Mouse (Mus musculus): ENCODE measurements around the gene Cd163. TPM values are rescaled to one million over a fixed set of nuclear protein-coding genes. Genes with fewer than 3 reads are reported as not detected.

Cd163 gene
- polyA plus RNA-seq (2014; fragmentation: Nextera tagmentation; extraction: Ambion mirVana): not detected in 2 replicates

- Histone ChIP-seq H3K4me2 (no peak within 1 kb of the TSS), H3K36me3 (ENCODE audit: control insufficient read depth, insufficient read depth, low read length) (no peaks in the 10 kb centered on the region), H3K9ac (ENCODE audit: low read depth, low read length) (no peak within 1 kb of the TSS), H3K27me3 (replicated peaks; ENCODE audit: control insufficient read depth, insufficient read depth, low read length) (no peaks in the 10 kb centered on the region), H3K4me3 (ENCODE audit: low read depth, low read length) (no peak within 1 kb of the TSS), H3K27ac (ENCODE audit: low read depth, low read length) (no peak within 1 kb of the TSS), H3K9me3 (ENCODE audit: control insufficient read depth, low read length) (no peaks in the 10 kb centered on the region), H3K4me1 (replicated peaks; ENCODE audit: control insufficient read depth, insufficient read depth, low read length) (no peaks in the 10 kb centered on the region)
- 77% methylated on average over 4 of the region's 4 CpGs for WGBS
- DNase-seq (ENCODE audit: low spot score): no peak
- no peak for ATAC-seq (replicated peaks; ENCODE audit: low FRiP score)
Observed at GRCm38 (mm10) chr6:124304356-124304755, at the start of gene Cd163. TSS of gene Cd163 (plus strand) at chr6:124304656.

- 65% methylated on average over 6 of the region's 6 CpGs for WGBS
- DNase-seq (ENCODE audit: low spot score): no peak
- H3K4me1 ChIP-seq (replicated peaks; ENCODE audit: control insufficient read depth, insufficient read depth, low read length): no peaks in the 10 kb centered on the region
Observed at GRCm38 (mm10) chr6:124255721-124256470, 48.6 kb upstream of the Cd163 start.

GRCm38 (mm10) chr6:124260198-124260931, 44.1 kb upstream of the Cd163 start:
- DNase-seq (ENCODE audit: low spot score): peak; percentile 67
- Histone ChIP-seq H3K9me3 (ENCODE audit: control insufficient read depth, low read length) (no peaks in the 10 kb centered on the region), H3K4me3 (ENCODE audit: low read depth, low read length) (no peak overlapping the region), H3K27me3 (replicated peaks; ENCODE audit: control insufficient read depth, insufficient read depth, low read length) (no peaks in the 10 kb centered on the region), H3K4me1 (replicated peaks; ENCODE audit: control insufficient read depth, insufficient read depth, low read length) (no peaks in the 10 kb centered on the region), H3K9ac (ENCODE audit: low read depth, low read length) (no peak overlapping the region), H3K27ac (ENCODE audit: low read depth, low read length) (no peak overlapping the region), H3K4me2 (no peak overlapping the region), H3K36me3 (ENCODE audit: control insufficient read depth, insufficient read depth, low read length) (no peaks in the 10 kb centered on the region)
- WGBS: 23% methylated on average over 12 of the region's 14 CpGs
- peak; percentile 53; the same call in 1 of the 2 replicates for ATAC-seq (replicated peaks; ENCODE audit: low FRiP score)

More at GRCm38 (mm10) chr6:124255721-124256470, 48.6 kb upstream of the Cd163 start:
- Histone ChIP-seq H3K36me3 (ENCODE audit: control insufficient read depth, insufficient read depth, low read length) (no peaks in the 10 kb centered on the region), H3K4me2 (no peak overlapping the region), H3K27me3 (replicated peaks; ENCODE audit: control insufficient read depth, insufficient read depth, low read length) (no peaks in the 10 kb centered on the region), H3K9me3 (ENCODE audit: control insufficient read depth, low read length) (no peaks in the 10 kb centered on the region), H3K9ac (ENCODE audit: low read depth, low read length) (no peak overlapping the region), H3K4me3 (ENCODE audit: low read depth, low read length) (no peak overlapping the region), H3K27ac (ENCODE audit: low read depth, low read length) (no peak overlapping the region)
- no peak for ATAC-seq (replicated peaks; ENCODE audit: low FRiP score)

GRCm38 (mm10) chr6:124262696-124263095, 41.8 kb upstream of the Cd163 start:
- 0% methylated on average over 3 of the region's 3 CpGs for WGBS
- no peaks in the 10 kb centered on the region for H3K36me3 ChIP-seq (ENCODE audit: control insufficient read depth, insufficient read depth, low read length)
- no peaks in the 10 kb centered on the region for H3K4me1 ChIP-seq (replicated peaks; ENCODE audit: control insufficient read depth, insufficient read depth, low read length)
- H3K4me3 ChIP-seq (ENCODE audit: low read depth, low read length): no peak overlapping the region
- DNase-seq (ENCODE audit: low spot score) (peak; percentile 51), ATAC-seq (replicated peaks; ENCODE audit: low FRiP score) (peak; percentile 77)
- H3K4me2 ChIP-seq: no peak overlapping the region
- no peaks in the 10 kb centered on the region for H3K9me3 ChIP-seq (ENCODE audit: control insufficient read depth, low read length)
- H3K9ac ChIP-seq (ENCODE audit: low read depth, low read length): no peak overlapping the region
- H3K27me3 ChIP-seq (replicated peaks; ENCODE audit: control insufficient read depth, insufficient read depth, low read length): no peaks in the 10 kb centered on the region
- H3K27ac ChIP-seq (ENCODE audit: low read depth, low read length): no peak overlapping the region

GRCm38 (mm10) chr6:124273231-124273880, 31.1 kb upstream of the Cd163 start:
- Histone ChIP-seq H3K9ac (ENCODE audit: low read depth, low read length) (no peak overlapping the region), H3K4me3 (ENCODE audit: low read depth, low read length) (no peak overlapping the region), H3K27me3 (replicated peaks; ENCODE audit: control insufficient read depth, insufficient read depth, low read length) (no peaks in the 10 kb centered on the region), H3K4me2 (no peak overlapping the region), H3K4me1 (replicated peaks; ENCODE audit: control insufficient read depth, insufficient read depth, low read length) (no peaks in the 10 kb centered on the region), H3K9me3 (ENCODE audit: control insufficient read depth, low read length) (no peaks in the 10 kb centered on the region), H3K27ac (ENCODE audit: low read depth, low read length) (no peak overlapping the region), H3K36me3 (ENCODE audit: control insufficient read depth, insufficient read depth, low read length) (no peaks in the 10 kb centered on the region)
- WGBS: 42% methylated on average over 5 of the region's 5 CpGs
- ATAC-seq (replicated peaks; ENCODE audit: low FRiP score): no peak; the same call in 1 of the 2 replicates
- DNase-seq (ENCODE audit: low spot score): no peak

- H3K27ac ChIP-seq (ENCODE audit: low read depth, low read length): no peak overlapping the region
- H3K4me3 ChIP-seq (ENCODE audit: low read depth, low read length): no peak overlapping the region
- ATAC-seq (replicated peaks; ENCODE audit: low FRiP score): no peak
- H3K36me3 ChIP-seq (ENCODE audit: control insufficient read depth, insufficient read depth, low read length): no peaks in the 10 kb centered on the region
- WGBS: 80% methylated on average over 5 of the region's 5 CpGs
- H3K27me3 ChIP-seq (replicated peaks; ENCODE audit: control insufficient read depth, insufficient read depth, low read length): no peaks in the 10 kb centered on the region
- no peaks in the 10 kb centered on the region for H3K9me3 ChIP-seq (ENCODE audit: control insufficient read depth, low read length)
- no peaks in the 10 kb centered on the region for H3K4me1 ChIP-seq (replicated peaks; ENCODE audit: control insufficient read depth, insufficient read depth, low read length)
- no peak for DNase-seq (ENCODE audit: low spot score)
- no peak overlapping the region for H3K4me2 ChIP-seq
- no peak overlapping the region for H3K9ac ChIP-seq (ENCODE audit: low read depth, low read length)
Observed at GRCm38 (mm10) chr6:124277641-124278040, 26.8 kb upstream of the Cd163 start.

- Histone ChIP-seq H3K36me3 (ENCODE audit: control insufficient read depth, insufficient read depth, low read length) (no peaks in the 10 kb centered on the region), H3K4me1 (replicated peaks; ENCODE audit: control insufficient read depth, insufficient read depth, low read length) (no peaks in the 10 kb centered on the region), H3K4me2 (no peak overlapping the region), H3K27ac (ENCODE audit: low read depth, low read length) (no peak overlapping the region), H3K27me3 (replicated peaks; ENCODE audit: control insufficient read depth, insufficient read depth, low read length) (no peaks in the 10 kb centered on the region), H3K9me3 (ENCODE audit: control insufficient read depth, low read length) (no peaks in the 10 kb centered on the region), H3K9ac (ENCODE audit: low read depth, low read length) (no peak overlapping the region), H3K4me3 (ENCODE audit: low read depth, low read length) (no peak overlapping the region)
- ATAC-seq (replicated peaks; ENCODE audit: low FRiP score) (no peak), DNase-seq (ENCODE audit: low spot score) (no peak)
- WGBS: 69% methylated on average over 5 of the region's 5 CpGs
Observed at GRCm38 (mm10) chr6:124278291-124278690, 26.2 kb upstream of the Cd163 start.

- WGBS: 79% methylated on average over 4 of the region's 4 CpGs
- Histone ChIP-seq H3K9ac (ENCODE audit: low read depth, low read length) (no peak overlapping the region), H3K9me3 (ENCODE audit: control insufficient read depth, low read length) (no peaks in the 10 kb centered on the region), H3K27ac (ENCODE audit: low read depth, low read length) (no peak overlapping the region), H3K27me3 (replicated peaks; ENCODE audit: control insufficient read depth, insufficient read depth, low read length) (no peaks in the 10 kb centered on the region), H3K4me3 (ENCODE audit: low read depth, low read length) (no peak overlapping the region), H3K4me2 (no peak overlapping the region), H3K36me3 (ENCODE audit: control insufficient read depth, insufficient read depth, low read length) (no peaks in the 10 kb centered on the region), H3K4me1 (replicated peaks; ENCODE audit: control insufficient read depth, insufficient read depth, low read length) (no peaks in the 10 kb centered on the region)
- DNase-seq (ENCODE audit: low spot score) (no peak), ATAC-seq (replicated peaks; ENCODE audit: low FRiP score) (no peak)
Observed at GRCm38 (mm10) chr6:124282731-124283130, 21.7 kb upstream of the Cd163 start.

All from liver, embryonic 11.5 days (tissue).